Mouse (Mus musculus) stomach, embryonic 16.5 days (tissue): ENCODE data around the gene Maats1. TPM values are rescaled to one million over a fixed set of nuclear protein-coding genes. Genes with fewer than 3 reads are reported as not detected.
A peak's percentile ranks its signal among the peaks of the same experiment; 100 is the strongest.

Source experiments
- ATAC-seq: fragments of 200-750 bp; cut with Nextera tagmentation; 2 replicates; pipeline ENCODE4 v1.8.0; 2017; ENCODE audit warnings: moderate number of reproducible peaks, moderate TSS enrichment; ENCODE audit not compliant: insufficient read depth, low FRiP score
- H3K27ac ChIP-seq: fragments of 300-500 bp; sonication (generic); 2 replicates; pipeline ENCODE4 v1.5.1; 2014; ENCODE audit warnings: low read length
- H3K27me3 ChIP-seq: fragments of 300-500 bp; sonication (generic); 2 replicates; pipeline ENCODE4 v1.6.1; 2014; ENCODE audit warnings: low read length, control low read depth, mixed read lengths; ENCODE audit not compliant: control insufficient read depth, insufficient read depth
- H3K36me3 ChIP-seq: fragments of 300-500 bp; sonication (generic); 2 replicates; pipeline ENCODE4 v1.6.1; 2014; ENCODE audit warnings: low read length; ENCODE audit not compliant: control insufficient read depth, insufficient read depth
- H3K4me1 ChIP-seq: fragments of 300-500 bp; sonication (generic); 2 replicates; pipeline ENCODE4 v1.6.1; 2014; ENCODE audit warnings: low read length, control low read depth, mixed read lengths; ENCODE audit not compliant: control insufficient read depth, insufficient read depth
- H3K4me2 ChIP-seq: fragments of 300-500 bp; sonication (generic); 2 replicates; pipeline ENCODE4 v1.6.1; 2014; ENCODE audit warnings: low read depth, low read length, mixed read lengths
- H3K4me3 ChIP-seq: fragments of 300-500 bp; sonication (generic); replicated peaks from 2 replicates; pipeline ENCODE4 v1.5.1; 2014; ENCODE audit warnings: mild to moderate bottlenecking, low read length
- H3K9ac ChIP-seq: fragments of 300-500 bp; sonication (generic); 2 replicates; pipeline ENCODE4 v1.6.1; 2014; ENCODE audit warnings: low read length
- H3K9me3 ChIP-seq: fragments of 300-500 bp; sonication (generic); replicated peaks from 2 replicates; pipeline ENCODE4 v1.6.1; 2016; ENCODE audit warnings: low read length, control low read depth; ENCODE audit not compliant: control insufficient read depth
- WGBS: fragments of 180-500 bp; shearing (Covaris S2); extraction: QIAGEN DNeasy Blood & Tissue Kit; methylation state at CpG from one replicate; pipeline ENCODE4 v1.1.7; 2014; 5-methylcytosine and 5-hydroxymethylcytosine counted together
- polyA plus RNA-seq: library from polyadenylated mRNA; unstranded; fragments of >200 nt; fragmentation: Nextera tagmentation; extraction: Ambion mirVana; gene quantifications from 2 replicates; pipeline ENCODE4 v1.2.1, GENCODE M21; 2015

The Maats1 gene
- polyA plus RNA-seq, 1 experiment from 2014 or later: 0.15 TPM

GRCm38 (mm10) chr16:38379493-38379892 is 37.5 kb upstream of the Maats1 start:
- H3K27ac ChIP-seq: no peak overlapping the region
- H3K4me1 ChIP-seq: no peaks in the 10 kb centered on the region
- no peaks in the 10 kb centered on the region for H3K27me3 ChIP-seq
- H3K9me3 ChIP-seq: no peaks in the 10 kb centered on the region
- H3K4me2 ChIP-seq: no peak overlapping the region
- ATAC-seq: no peak
- no peaks in the 10 kb centered on the region for H3K36me3 ChIP-seq
- H3K4me3 ChIP-seq: no peak overlapping the region
- 44% methylated on average over 3 of the region's 3 CpGs for WGBS
- H3K9ac ChIP-seq: no peak overlapping the region

- ATAC-seq: no peak
- no peak overlapping the region for H3K27ac ChIP-seq
- H3K4me2 ChIP-seq: no peak overlapping the region
- no peaks in the 10 kb centered on the region for H3K9me3 ChIP-seq
- no peaks in the 10 kb centered on the region for H3K36me3 ChIP-seq
- no peaks in the 10 kb centered on the region for H3K4me1 ChIP-seq
- 29% methylated on average over 6 of the region's 6 CpGs for WGBS
- H3K4me3 ChIP-seq: no peak overlapping the region
- H3K9ac ChIP-seq: no peak overlapping the region
- H3K27me3 ChIP-seq: no peaks in the 10 kb centered on the region
Measured at GRCm38 (mm10) chr16:38379088-38379487, 37.1 kb upstream of the Maats1 start.

GRCm38 (mm10) chr16:38378591-38378990 is 36.6 kb upstream of the Maats1 start:
- Histone ChIP-seq H3K9me3 (no peaks in the 10 kb centered on the region), H3K27me3 (no peaks in the 10 kb centered on the region), H3K9ac (no peak overlapping the region), H3K27ac (no peak overlapping the region), H3K4me1 (no peaks in the 10 kb centered on the region), H3K4me3 (no peak overlapping the region), H3K36me3 (no peaks in the 10 kb centered on the region), H3K4me2 (no peak overlapping the region)
- no peak for ATAC-seq
- 84% methylated on average over 6 of the region's 6 CpGs for WGBS

GRCm38 (mm10) chr16:38377546-38377945 is 35.6 kb upstream of the Maats1 start:
- H3K36me3 ChIP-seq: no peaks in the 10 kb centered on the region
- H3K4me1 ChIP-seq: no peaks in the 10 kb centered on the region
- no peak overlapping the region for H3K9ac ChIP-seq
- H3K27ac ChIP-seq: no peak overlapping the region
- no peak overlapping the region for H3K4me2 ChIP-seq
- WGBS: 83% methylated on average over 6 of the region's 6 CpGs
- ATAC-seq: no peak
- no peak overlapping the region for H3K4me3 ChIP-seq
- H3K27me3 ChIP-seq: no peaks in the 10 kb centered on the region
- no peaks in the 10 kb centered on the region for H3K9me3 ChIP-seq

GRCm38 (mm10) chr16:38376841-38377249 is 34.9 kb upstream of the Maats1 start:
- WGBS: 44% methylated on average over 8 of the region's 8 CpGs
- Histone ChIP-seq H3K4me1 (no peaks in the 10 kb centered on the region), H3K27ac (peak overlapping the region; percentile 42), H3K4me3 (peak overlapping the region; percentile 43), H3K4me2 (peak overlapping the region; percentile 59), H3K9me3 (no peaks in the 10 kb centered on the region), H3K9ac (peak overlapping the region; percentile 74), H3K36me3 (no peaks in the 10 kb centered on the region), H3K27me3 (no peaks in the 10 kb centered on the region)
- no peak for ATAC-seq

- Histone ChIP-seq H3K9me3 (no peaks in the 10 kb centered on the region), H3K27me3 (no peaks in the 10 kb centered on the region), H3K9ac (peak overlapping the region; percentile 74), H3K36me3 (no peaks in the 10 kb centered on the region), H3K27ac (peak overlapping the region; percentile 42), H3K4me1 (no peaks in the 10 kb centered on the region), H3K4me2 (peak overlapping the region; percentile 59), H3K4me3 (peak overlapping the region; percentile 43)
- 31% methylated on average over 17 of the region's 17 CpGs for WGBS
- peak; percentile 78 for ATAC-seq
Measured at GRCm38 (mm10) chr16:38376163-38376840, 34.4 kb upstream of the Maats1 start.

- 81% methylated on average over 7 of the region's 7 CpGs for WGBS
- H3K4me1 ChIP-seq: no peaks in the 10 kb centered on the region
- H3K9ac ChIP-seq: no peak overlapping the region
- no peaks in the 10 kb centered on the region for H3K36me3 ChIP-seq
- no peaks in the 10 kb centered on the region for H3K9me3 ChIP-seq
- H3K4me3 ChIP-seq: no peak overlapping the region
- no peak overlapping the region for H3K27ac ChIP-seq
- ATAC-seq: no peak
- H3K4me2 ChIP-seq: no peak overlapping the region
- H3K27me3 ChIP-seq: no peaks in the 10 kb centered on the region
Measured at GRCm38 (mm10) chr16:38375182-38375581, 33.2 kb upstream of the Maats1 start.

- Histone ChIP-seq H3K9ac (no peak overlapping the region), H3K27me3 (no peaks in the 10 kb centered on the region), H3K9me3 (no peaks in the 10 kb centered on the region), H3K4me3 (no peak overlapping the region), H3K4me2 (no peak overlapping the region), H3K27ac (no peak overlapping the region), H3K4me1 (no peaks in the 10 kb centered on the region), H3K36me3 (no peaks in the 10 kb centered on the region)
- WGBS: 77% methylated on average over 10 of the region's 10 CpGs
- ATAC-seq: no peak
Measured at GRCm38 (mm10) chr16:38374379-38375140, 32.6 kb upstream of the Maats1 start.

GRCm38 (mm10) chr16:38373941-38374340 is 32.0 kb upstream of the Maats1 start:
- 80% methylated on average over 16 of the region's 16 CpGs for WGBS
- no peak overlapping the region for H3K4me3 ChIP-seq
- H3K9me3 ChIP-seq: no peaks in the 10 kb centered on the region
- no peak overlapping the region for H3K27ac ChIP-seq
- H3K4me1 ChIP-seq: no peaks in the 10 kb centered on the region
- H3K9ac ChIP-seq: no peak overlapping the region
- H3K27me3 ChIP-seq: no peaks in the 10 kb centered on the region
- H3K36me3 ChIP-seq: no peaks in the 10 kb centered on the region
- ATAC-seq: no peak
- H3K4me2 ChIP-seq: no peak overlapping the region
